Mouse (Mus musculus) C2C12 (cell line): Measurements from ENCODE around the gene Cdyl. TPM values are rescaled to one million over a fixed set of nuclear protein-coding genes. Genes with fewer than 3 reads are reported as not detected.

Experiments
- H3K27me3 ChIP-seq: one replicate; pipeline ENCODE4 v1.6.1; 2011; ENCODE audit not compliant: control insufficient read depth, insufficient read depth, insufficient read length
- H3K36me3 ChIP-seq: one replicate; pipeline ENCODE4 v1.6.1; 2011; ENCODE audit not compliant: control insufficient read depth, insufficient read depth
- H3K4me3 ChIP-seq: one replicate; pipeline ENCODE4 v1.5.1; 2011; ENCODE audit warnings: mild to moderate bottlenecking, control low read depth; ENCODE audit not compliant: poor library complexity, insufficient read depth, severe bottlenecking
- H3K79me2 ChIP-seq: one replicate; pipeline ENCODE4 v1.6.1; 2011; ENCODE audit not compliant: control insufficient read depth, insufficient read depth
- H3K79me3 ChIP-seq: one replicate; pipeline ENCODE4 v1.6.1; 2011; ENCODE audit warnings: low read depth, control low read depth
- H3ac ChIP-seq: one replicate; pipeline ENCODE3; 2011; ENCODE audit warnings: low read depth; ENCODE audit not compliant: control insufficient read depth, insufficient read length
- CEBPB ChIP-seq: IDR thresholded peaks from one replicate; pipeline ENCODE4 v1.6.1; 2011; ENCODE audit warnings: low read depth, mild to moderate bottlenecking, control low read depth, moderate library complexity
- CTCF ChIP-seq: IDR thresholded peaks from one replicate; pipeline ENCODE4 v1.5.1; 2011; ENCODE audit not compliant: control insufficient read depth, insufficient read depth, insufficient read length
- FOSL1 ChIP-seq: IDR thresholded peaks from one replicate; pipeline ENCODE4 v1.8.0; 2011; ENCODE audit warnings: mild to moderate bottlenecking, low read length; ENCODE audit not compliant: poor library complexity, insufficient read depth, severe bottlenecking
- MAX ChIP-seq: IDR thresholded peaks from one replicate; pipeline ENCODE4 v1.6.1; 2011; ENCODE audit warnings: mild to moderate bottlenecking, control low read depth
- MYOD1 ChIP-seq: IDR thresholded peaks from one replicate; pipeline ENCODE4 v1.6.1; 2011; ENCODE audit warnings: low read depth; ENCODE audit not compliant: control insufficient read depth, insufficient read length
- MYOG ChIP-seq: IDR thresholded peaks from one replicate; pipeline ENCODE4 v1.6.1; 2011; ENCODE audit not compliant: control insufficient read depth, insufficient read length; ENCODE audit errors: extremely low read depth
- USF1 ChIP-seq: IDR thresholded peaks from one replicate; pipeline ENCODE4 v1.6.1; 2011; ENCODE audit warnings: low read depth, mild to moderate bottlenecking, control low read depth, moderate library complexity
- polyA plus RNA-seq: library from polyadenylated mRNA; unstranded; fragments of >200 nt; fragmentation: generic; extraction: Trizol; gene quantifications from one replicate; pipeline ENCODE4 v1.2.1, GENCODE M21; 2012; ENCODE audit warnings: missing spikeins

The Cdyl gene
- polyA plus RNA-seq, 1 experiment: 5.2 TPM

- Histone ChIP-seq H3ac (peak overlapping the region; percentile 92), H3K36me3 (no peaks in the 10 kb centered on the region), H3K79me3 (peaks cover 28% of the 10 kb centered on the region), H3K79me2 (peaks cover 43% of the 10 kb centered on the region), H3K27me3 (no peaks in the 10 kb centered on the region), H3K4me3 (peak overlapping the region; percentile 69)
- TF ChIP-seq CEBPB (no peak), CTCF (peak; percentile 68)
These were observed 81.5 kb downstream of the Cdyl start for GRCm38 (mm10) chr13:35741040-35741619.

- H3K36me3 ChIP-seq: no peaks in the 10 kb centered on the region
- peak overlapping the region; percentile 69 for H3K4me3 ChIP-seq
- peaks cover 34% of the 10 kb centered on the region for H3K79me3 ChIP-seq
- H3K79me2 ChIP-seq: peaks cover 50% of the 10 kb centered on the region
- peak overlapping the region; percentile 92 for H3ac ChIP-seq
- H3K27me3 ChIP-seq: no peaks in the 10 kb centered on the region
- TF ChIP-seq MAX (peak; percentile 19), FOSL1 (no peak)
These were observed 82.2 kb downstream of the Cdyl start for GRCm38 (mm10) chr13:35741620-35742421.

DNA sequence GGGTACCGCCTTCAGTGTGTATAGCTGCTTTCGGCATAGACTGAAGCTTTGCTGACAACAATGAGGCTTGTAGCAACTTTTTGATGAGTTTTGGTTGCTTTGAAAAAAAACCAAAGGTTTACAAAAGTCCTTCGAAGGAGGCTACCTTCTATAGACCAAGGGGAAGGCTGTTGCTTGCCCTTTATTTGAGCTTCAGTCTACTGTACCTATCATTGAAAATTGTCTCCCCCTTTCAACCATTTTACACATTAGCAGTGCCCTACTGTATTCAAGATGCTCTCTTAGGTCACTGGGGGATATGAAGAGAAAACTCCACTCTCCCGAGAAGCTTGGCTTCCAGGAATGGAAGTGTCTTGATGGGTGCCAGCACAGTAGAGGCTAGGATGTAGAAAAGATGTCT lies 83.1 kb downstream of the Cdyl start:
- peak overlapping the region; percentile 69 for H3K4me3 ChIP-seq
- peaks cover 59% of the 10 kb centered on the region for H3K79me2 ChIP-seq
- H3K79me3 ChIP-seq: peaks cover 42% of the 10 kb centered on the region
- TF ChIP-seq FOSL1 (no peak), CEBPB (no peak), CTCF (no peak), MAX (no peak), USF1 (no peak), MYOD1 (no peak), MYOG (no peak)
- no peak overlapping the region for H3ac ChIP-seq
- no peaks in the 10 kb centered on the region for H3K36me3 ChIP-seq
- H3K27me3 ChIP-seq: no peaks in the 10 kb centered on the region

DNA sequence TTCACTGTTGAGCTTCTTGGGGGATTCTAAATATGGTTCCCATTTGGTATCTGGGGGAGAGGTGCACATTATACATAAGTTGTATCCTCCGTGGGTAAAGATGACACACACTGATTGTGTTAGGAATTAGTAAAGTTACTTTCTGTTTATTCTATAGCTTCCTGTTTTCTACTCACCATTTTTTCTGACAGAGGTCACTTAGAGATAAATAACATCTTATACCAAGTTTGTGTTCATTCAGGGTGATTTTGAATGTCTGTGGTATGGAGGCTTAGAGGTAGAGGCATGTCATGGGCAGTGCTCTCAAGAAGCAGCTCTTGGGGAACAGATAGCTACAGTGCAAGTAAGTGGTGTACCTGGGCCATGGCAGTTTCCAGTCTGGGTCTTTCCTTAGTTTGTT lies 83.6 kb downstream of the Cdyl start:
- TF ChIP-seq MAX: no peak
- no peak for TF ChIP-seq CEBPB
- no peak for TF ChIP-seq CTCF
- no peak for TF ChIP-seq USF1
- TF ChIP-seq MYOG: no peak
- TF ChIP-seq MYOD1: no peak
- no peak for TF ChIP-seq FOSL1
- no peaks in the 10 kb centered on the region for H3K27me3 ChIP-seq
- no peak overlapping the region for H3ac ChIP-seq
- H3K79me3 ChIP-seq: peaks cover 46% of the 10 kb centered on the region
- peaks cover 64% of the 10 kb centered on the region for H3K79me2 ChIP-seq
- H3K4me3 ChIP-seq: no peak overlapping the region
- H3K36me3 ChIP-seq: no peaks in the 10 kb centered on the region

- no peak for TF ChIP-seq USF1
- no peak for TF ChIP-seq CEBPB
- no peak for TF ChIP-seq FOSL1
- no peak for TF ChIP-seq MYOG
- no peak for TF ChIP-seq MYOD1
- no peak for TF ChIP-seq MAX
- TF ChIP-seq CTCF: no peak
- Histone ChIP-seq H3ac (no peak overlapping the region), H3K79me2 (peaks cover 98% of the 10 kb centered on the region), H3K79me3 (peaks cover 76% of the 10 kb centered on the region), H3K36me3 (no peaks in the 10 kb centered on the region), H3K27me3 (no peaks in the 10 kb centered on the region), H3K4me3 (no peak overlapping the region)
These were observed 89.6 kb downstream of the Cdyl start for GRCm38 (mm10) chr13:35749194-35749593.

GRCm38 (mm10) chr13:35749680-35750079 lies 90.0 kb downstream of the Cdyl start:
- Histone ChIP-seq H3K36me3 (no peaks in the 10 kb centered on the region), H3ac (no peak overlapping the region), H3K79me2 (peaks cover 98% of the 10 kb centered on the region), H3K27me3 (no peaks in the 10 kb centered on the region), H3K4me3 (no peak overlapping the region), H3K79me3 (peaks cover 76% of the 10 kb centered on the region)
- no peak for TF ChIP-seq CEBPB
- TF ChIP-seq CTCF: no peak
- no peak for TF ChIP-seq MAX
- TF ChIP-seq FOSL1: no peak
- no peak for TF ChIP-seq USF1
- no peak for TF ChIP-seq MYOD1
- TF ChIP-seq MYOG: no peak
